Mouse (Mus musculus): ENCODE measurements around the gene Cdh24. TPM values are rescaled to one million over a fixed set of nuclear protein-coding genes. Genes with fewer than 3 reads are reported as not detected.

Cdh24 gene
- polyA plus RNA-seq, 1 experiment, result 6.0 TPM

GRCm38 (mm10) chr14:54646898-54647636 is 5.9 kb upstream of the Cdh24 start:
- TF ChIP-seq EP300 (IDR thresholded peaks at IDR 0.05; ENCODE audit: insufficient read depth, low read depth, low read length) (no peak), POLR2A (IDR thresholded peaks at IDR 0.05; ENCODE audit: insufficient read depth, low read length) (no peak), CTCF (IDR thresholded peaks at IDR 0.05; ENCODE audit: low read depth, low read length) (no peak)
- Histone ChIP-seq H3K4me1 (ENCODE audit: control insufficient read depth, insufficient read depth, low read length) (no peaks in the 10 kb centered on the region), H3K27ac (ENCODE audit: insufficient read depth, low read length) (no peak overlapping the region), H3K9me3 (replicated peaks; ENCODE audit: control insufficient read depth, insufficient read depth, low read length, poor library complexity, severe bottlenecking) (no peaks in the 10 kb centered on the region), H3K9ac (ENCODE audit: low read depth, poor library complexity, severe bottlenecking) (no peak overlapping the region), H3K27me3 (ENCODE audit: control insufficient read depth, insufficient read depth, low read length, poor library complexity, severe bottlenecking) (no peaks in the 10 kb centered on the region), H3K36me3 (ENCODE audit: control insufficient read depth, insufficient read depth, low read length, poor library complexity, severe bottlenecking) (peaks cover 74% of the 10 kb centered on the region), H3K4me3 (ENCODE audit: low read depth, low read length) (no peak overlapping the region)

- no peaks in the 10 kb centered on the region for H3K27me3 ChIP-seq (ENCODE audit: control insufficient read depth, insufficient read depth, low read length, poor library complexity, severe bottlenecking)
- TF ChIP-seq EP300 (IDR thresholded peaks at IDR 0.05; ENCODE audit: insufficient read depth, low read depth, low read length) (no peak), POLR2A (IDR thresholded peaks at IDR 0.05; ENCODE audit: insufficient read depth, low read length) (no peak), CTCF (IDR thresholded peaks at IDR 0.05; ENCODE audit: low read depth, low read length) (no peak)
- peaks cover 73% of the 10 kb centered on the region for H3K36me3 ChIP-seq (ENCODE audit: control insufficient read depth, insufficient read depth, low read length, poor library complexity, severe bottlenecking)
- no peak overlapping the region for H3K27ac ChIP-seq (ENCODE audit: insufficient read depth, low read length)
- H3K4me1 ChIP-seq (ENCODE audit: control insufficient read depth, insufficient read depth, low read length), result no peaks in the 10 kb centered on the region
- H3K4me3 ChIP-seq (ENCODE audit: low read depth, low read length), result no peak overlapping the region
- no peaks in the 10 kb centered on the region for H3K9me3 ChIP-seq (replicated peaks; ENCODE audit: control insufficient read depth, insufficient read depth, low read length, poor library complexity, severe bottlenecking)
- no peak overlapping the region for H3K9ac ChIP-seq (ENCODE audit: low read depth, poor library complexity, severe bottlenecking)
Measured at GRCm38 (mm10) chr14:54646455-54646854, 5.3 kb upstream of the Cdh24 start.

- Histone ChIP-seq H3K4me1 (ENCODE audit: control insufficient read depth, insufficient read depth, low read length) (no peaks in the 10 kb centered on the region), H3K9ac (ENCODE audit: low read depth, poor library complexity, severe bottlenecking) (no peak overlapping the region), H3K4me3 (ENCODE audit: low read depth, low read length) (no peak overlapping the region)
Measured at GRCm38 (mm10) chr14:54644294-54644693, 3.1 kb upstream of the Cdh24 start.

GRCm38 (mm10) chr14:54643011-54643410 is 1.8 kb upstream of the Cdh24 start:
- TF ChIP-seq EP300 (IDR thresholded peaks at IDR 0.05; ENCODE audit: insufficient read depth, low read depth, low read length) (no peak), CTCF (IDR thresholded peaks at IDR 0.05; ENCODE audit: low read depth, low read length) (no peak), POLR2A (IDR thresholded peaks at IDR 0.05; ENCODE audit: insufficient read depth, low read length) (no peak)
- Histone ChIP-seq H3K9me3 (replicated peaks; ENCODE audit: control insufficient read depth, insufficient read depth, low read length, poor library complexity, severe bottlenecking) (no peaks in the 10 kb centered on the region), H3K9ac (ENCODE audit: low read depth, poor library complexity, severe bottlenecking) (no peak overlapping the region), H3K4me1 (ENCODE audit: control insufficient read depth, insufficient read depth, low read length) (no peaks in the 10 kb centered on the region), H3K36me3 (ENCODE audit: control insufficient read depth, insufficient read depth, low read length, poor library complexity, severe bottlenecking) (peaks cover 46% of the 10 kb centered on the region), H3K27ac (ENCODE audit: insufficient read depth, low read length) (no peak overlapping the region), H3K27me3 (ENCODE audit: control insufficient read depth, insufficient read depth, low read length, poor library complexity, severe bottlenecking) (no peaks in the 10 kb centered on the region), H3K4me3 (ENCODE audit: low read depth, low read length) (no peak overlapping the region)

More at GRCm38 (mm10) chr14:54644294-54644693, 3.1 kb upstream of the Cdh24 start:
- no peak overlapping the region; the same call in 1 of the 2 replicates for H3K27ac ChIP-seq (ENCODE audit: insufficient read depth, low read length)
- H3K27me3 ChIP-seq (ENCODE audit: control insufficient read depth, insufficient read depth, low read length, poor library complexity, severe bottlenecking), result no peaks in the 10 kb centered on the region
- H3K36me3 ChIP-seq (ENCODE audit: control insufficient read depth, insufficient read depth, low read length, poor library complexity, severe bottlenecking), result peaks cover 56% of the 10 kb centered on the region
- H3K9me3 ChIP-seq (replicated peaks; ENCODE audit: control insufficient read depth, insufficient read depth, low read length, poor library complexity, severe bottlenecking), result no peaks in the 10 kb centered on the region
- TF ChIP-seq CTCF (IDR thresholded peaks at IDR 0.05; ENCODE audit: low read depth, low read length), result no peak
- no peak for TF ChIP-seq EP300 (IDR thresholded peaks at IDR 0.05; ENCODE audit: insufficient read depth, low read depth, low read length)
- no peak for TF ChIP-seq POLR2A (IDR thresholded peaks at IDR 0.05; ENCODE audit: insufficient read depth, low read length)

GRCm38 (mm10) chr14:54642224-54642944 is 1.2 kb upstream of the Cdh24 start:
- TF ChIP-seq POLR2A (IDR thresholded peaks at IDR 0.05; ENCODE audit: insufficient read depth, low read length), result no peak
- TF ChIP-seq EP300 (IDR thresholded peaks at IDR 0.05; ENCODE audit: insufficient read depth, low read depth, low read length), result no peak
- no peak for TF ChIP-seq CTCF (IDR thresholded peaks at IDR 0.05; ENCODE audit: low read depth, low read length)
- peaks cover 40% of the 10 kb centered on the region for H3K36me3 ChIP-seq (ENCODE audit: control insufficient read depth, insufficient read depth, low read length, poor library complexity, severe bottlenecking)
- H3K4me1 ChIP-seq (ENCODE audit: control insufficient read depth, insufficient read depth, low read length), result no peaks in the 10 kb centered on the region
- no peak overlapping the region for H3K27ac ChIP-seq (ENCODE audit: insufficient read depth, low read length)
- no peak overlapping the region for H3K9ac ChIP-seq (ENCODE audit: low read depth, poor library complexity, severe bottlenecking)
- no peaks in the 10 kb centered on the region for H3K27me3 ChIP-seq (ENCODE audit: control insufficient read depth, insufficient read depth, low read length, poor library complexity, severe bottlenecking)
- no peak overlapping the region for H3K4me3 ChIP-seq (ENCODE audit: low read depth, low read length)
- no peaks in the 10 kb centered on the region for H3K9me3 ChIP-seq (replicated peaks; ENCODE audit: control insufficient read depth, insufficient read depth, low read length, poor library complexity, severe bottlenecking)

- no peak within 1 kb of the TSS for H3K27ac ChIP-seq (ENCODE audit: insufficient read depth, low read length)
- H3K9ac ChIP-seq (ENCODE audit: low read depth, poor library complexity, severe bottlenecking), result peak within 1 kb of the TSS; percentile 73
- H3K4me1 ChIP-seq (ENCODE audit: control insufficient read depth, insufficient read depth, low read length), result no peaks in the 10 kb centered on the region
- H3K27me3 ChIP-seq (ENCODE audit: control insufficient read depth, insufficient read depth, low read length, poor library complexity, severe bottlenecking), result no peaks in the 10 kb centered on the region
- H3K9me3 ChIP-seq (replicated peaks; ENCODE audit: control insufficient read depth, insufficient read depth, low read length, poor library complexity, severe bottlenecking), result no peaks in the 10 kb centered on the region
- TF ChIP-seq EP300 (IDR thresholded peaks at IDR 0.05; ENCODE audit: insufficient read depth, low read depth, low read length), result no peak
- TF ChIP-seq CTCF (IDR thresholded peaks at IDR 0.05; ENCODE audit: low read depth, low read length), result no peak
- no peak for TF ChIP-seq POLR2A (IDR thresholded peaks at IDR 0.05; ENCODE audit: insufficient read depth, low read length)
- peaks cover 26% of the 10 kb centered on the region for H3K36me3 ChIP-seq (ENCODE audit: control insufficient read depth, insufficient read depth, low read length, poor library complexity, severe bottlenecking)
- H3K4me3 ChIP-seq (ENCODE audit: low read depth, low read length), result peak within 1 kb of the TSS; percentile 77
Measured at GRCm38 (mm10) chr14:54640946-54641304, 239 bp downstream of the Cdh24 start, which contains the start of gene Gm17606. TSS of gene Gm17606 (plus strand) at chr14:54640952.

Data from ES-Bruce4 (cell line).